Mouse (Mus musculus): ENCODE results near the gene Mthfd2. TPM values are rescaled to one million over a fixed set of nuclear protein-coding genes. Genes with fewer than 3 reads are reported as not detected.

Gene Mthfd2
- polyA plus RNA-seq (2015; fragmentation: Nextera tagmentation; extraction: Ambion mirVana) = 17.6 and 18.4 TPM in 2 replicates

- 0 out of 2 replicates have a peak, but pooled peaks have one; percentile 2 for TF ChIP-seq CTCF (IDR thresholded peaks at IDR 0.05; ENCODE audit: low read depth)
- peak; percentile 99 for ATAC-seq
Observed at GRCm38 (mm10) chr6:83325525-83326393, at the start of gene Mthfd2, which contains the start of gene Mob1a. Gene Mthfd2, minus strand, starts transcription at chr6:83325908. Gene Mob1a, plus strand, starts transcription at chr6:83326016.

DNA sequence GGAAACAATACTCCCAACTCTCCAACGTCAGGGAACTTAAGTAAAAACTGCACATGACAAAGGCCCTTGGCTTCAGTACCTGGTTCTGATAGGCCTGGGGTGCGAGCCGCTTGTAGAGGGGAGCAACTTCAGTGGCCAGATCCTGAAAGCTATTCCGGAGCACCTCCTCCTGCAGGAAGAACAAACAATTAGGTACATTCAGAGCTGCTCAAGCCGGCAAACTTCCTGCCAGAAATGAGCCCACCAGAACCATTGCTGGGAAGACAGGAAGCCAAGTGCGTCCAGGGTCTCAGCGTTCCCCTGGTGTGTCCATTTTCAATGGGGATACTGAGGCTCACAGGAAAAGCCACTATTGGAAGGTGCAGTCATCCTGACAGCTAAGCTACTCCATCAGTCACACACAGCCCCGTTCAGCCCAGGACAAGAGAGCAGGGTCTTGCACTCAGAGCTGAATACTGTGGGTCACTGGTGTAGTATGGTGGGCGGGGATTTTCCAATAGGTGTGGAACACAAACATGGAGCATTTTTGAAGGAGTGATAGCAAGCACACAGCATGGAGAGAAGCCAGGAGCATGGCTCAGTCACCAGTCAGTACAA lies 48.1 kb upstream of the Mthfd2 start:
- TF ChIP-seq CTCF (IDR thresholded peaks at IDR 0.05; ENCODE audit: low read depth) = no peak
- no peak overlapping the region for H3K27ac ChIP-seq (ENCODE audit: low read depth, low read length)
- 82% methylated on average over 9 of the region's 9 CpGs for WGBS
- H3K4me3 ChIP-seq (ENCODE audit: low read depth, low read length) = no peak overlapping the region
- H3K9me3 ChIP-seq (ENCODE audit: control insufficient read depth) = no peaks in the 10 kb centered on the region
- no peaks in the 10 kb centered on the region for H3K27me3 ChIP-seq (replicated peaks; ENCODE audit: control insufficient read depth, insufficient read depth, low read length)
- no peak for ATAC-seq
- H3K9ac ChIP-seq (ENCODE audit: low read depth, low read length) = no peak overlapping the region
- H3K4me2 ChIP-seq (replicated peaks; ENCODE audit: low read depth) = no peak overlapping the region
- H3K36me3 ChIP-seq (ENCODE audit: control insufficient read depth, insufficient read depth) = peaks cover 98% of the 10 kb centered on the region
- H3K4me1 ChIP-seq (replicated peaks; ENCODE audit: control insufficient read depth, insufficient read depth, low read length) = no peaks in the 10 kb centered on the region

More at GRCm38 (mm10) chr6:83325525-83326393, at the start of gene Mthfd2, which contains the start of gene Mob1a:
- Histone ChIP-seq H3K27me3 (replicated peaks; ENCODE audit: control insufficient read depth, insufficient read depth, low read length) (no peaks in the 10 kb centered on the region), H3K9me3 (ENCODE audit: control insufficient read depth) (no peaks in the 10 kb centered on the region), H3K4me2 (replicated peaks; ENCODE audit: low read depth) (peak within 1 kb of the TSS; percentile 62), H3K4me1 (replicated peaks; ENCODE audit: control insufficient read depth, insufficient read depth, low read length) (no peaks in the 10 kb centered on the region), H3K9ac (ENCODE audit: low read depth, low read length) (peak within 1 kb of the TSS; percentile 69), H3K36me3 (ENCODE audit: control insufficient read depth, insufficient read depth) (peaks cover 13% of the 10 kb centered on the region), H3K27ac (ENCODE audit: low read depth, low read length) (peak within 1 kb of the TSS; percentile 93), H3K4me3 (ENCODE audit: low read depth, low read length) (peak within 1 kb of the TSS; percentile 60)
- under 1% methylated on average over 62 of the region's 65 CpGs for WGBS

GRCm38 (mm10) chr6:83371350-83371749 lies 45.6 kb upstream of the Mthfd2 start:
- WGBS = 86% methylated on average over 3 of the region's 3 CpGs
- Histone ChIP-seq H3K9ac (ENCODE audit: low read depth, low read length) (no peak overlapping the region), H3K27me3 (replicated peaks; ENCODE audit: control insufficient read depth, insufficient read depth, low read length) (no peaks in the 10 kb centered on the region), H3K4me3 (ENCODE audit: low read depth, low read length) (no peak overlapping the region), H3K27ac (ENCODE audit: low read depth, low read length) (no peak overlapping the region), H3K4me2 (replicated peaks; ENCODE audit: low read depth) (no peak overlapping the region), H3K4me1 (replicated peaks; ENCODE audit: control insufficient read depth, insufficient read depth, low read length) (no peaks in the 10 kb centered on the region), H3K9me3 (ENCODE audit: control insufficient read depth) (no peaks in the 10 kb centered on the region), H3K36me3 (ENCODE audit: control insufficient read depth, insufficient read depth) (peaks cover 98% of the 10 kb centered on the region)
- TF ChIP-seq CTCF (IDR thresholded peaks at IDR 0.05; ENCODE audit: low read depth) = no peak
- ATAC-seq = no peak

DNA sequence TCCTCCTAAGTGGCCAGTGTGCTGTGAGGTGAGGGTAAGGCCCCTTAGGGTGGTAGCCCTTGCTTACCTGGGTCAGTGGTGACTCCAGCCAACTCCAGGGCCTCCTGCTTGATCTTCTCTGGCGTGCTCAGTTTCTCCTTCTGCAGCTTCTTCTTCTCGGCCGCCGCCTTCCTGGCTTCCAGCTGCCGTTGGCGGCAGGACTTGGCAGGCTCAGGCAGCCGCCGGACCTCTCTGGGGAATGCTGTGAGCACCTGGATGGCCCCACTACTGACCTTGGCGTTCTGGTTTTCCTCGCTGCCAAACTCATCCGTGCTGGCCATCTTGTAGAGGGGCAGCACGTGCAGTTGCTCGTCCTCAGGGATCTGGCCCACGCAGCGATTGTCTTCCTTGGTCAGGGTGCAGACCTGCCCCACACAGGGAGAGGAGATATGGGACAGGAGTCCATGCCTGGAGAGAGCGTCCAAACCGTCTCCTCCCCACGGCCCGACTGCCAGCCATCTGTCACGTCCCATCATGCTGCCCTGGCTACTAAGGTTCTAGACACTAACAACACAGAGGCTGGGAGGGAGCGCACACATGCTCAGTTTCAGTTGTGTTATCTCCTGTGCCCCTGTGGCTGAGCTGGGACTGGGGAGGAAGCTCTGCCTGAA lies 44.7 kb upstream of the Mthfd2 start:
- H3K4me1 ChIP-seq (replicated peaks; ENCODE audit: control insufficient read depth, insufficient read depth, low read length) = no peaks in the 10 kb centered on the region
- H3K4me2 ChIP-seq (replicated peaks; ENCODE audit: low read depth) = no peak overlapping the region
- ATAC-seq = no peak
- H3K27me3 ChIP-seq (replicated peaks; ENCODE audit: control insufficient read depth, insufficient read depth, low read length) = no peaks in the 10 kb centered on the region
- TF ChIP-seq CTCF (IDR thresholded peaks at IDR 0.05; ENCODE audit: low read depth) = no peak
- H3K4me3 ChIP-seq (ENCODE audit: low read depth, low read length) = no peak overlapping the region
- no peaks in the 10 kb centered on the region for H3K9me3 ChIP-seq (ENCODE audit: control insufficient read depth)
- H3K9ac ChIP-seq (ENCODE audit: low read depth, low read length) = no peak overlapping the region
- no peak overlapping the region for H3K27ac ChIP-seq (ENCODE audit: low read depth, low read length)
- peaks cover 96% of the 10 kb centered on the region for H3K36me3 ChIP-seq (ENCODE audit: control insufficient read depth, insufficient read depth)
- 83% methylated on average over 21 of the region's 21 CpGs for WGBS

- Histone ChIP-seq H3K27ac (ENCODE audit: low read depth, low read length) (no peak overlapping the region), H3K27me3 (replicated peaks; ENCODE audit: control insufficient read depth, insufficient read depth, low read length) (no peaks in the 10 kb centered on the region), H3K9ac (ENCODE audit: low read depth, low read length) (no peak overlapping the region), H3K4me1 (replicated peaks; ENCODE audit: control insufficient read depth, insufficient read depth, low read length) (no peaks in the 10 kb centered on the region), H3K9me3 (ENCODE audit: control insufficient read depth) (no peaks in the 10 kb centered on the region), H3K4me3 (ENCODE audit: low read depth, low read length) (no peak overlapping the region), H3K36me3 (ENCODE audit: control insufficient read depth, insufficient read depth) (peaks cover 55% of the 10 kb centered on the region), H3K4me2 (replicated peaks; ENCODE audit: low read depth) (no peak overlapping the region)
- 88% methylated on average over 12 of the region's 12 CpGs for WGBS
- ATAC-seq = no peak
- no peak for TF ChIP-seq CTCF (IDR thresholded peaks at IDR 0.05; ENCODE audit: low read depth)
Observed at GRCm38 (mm10) chr6:83363075-83363474, 37.4 kb upstream of the Mthfd2 start.
